Mouse (Mus musculus) stomach, postnatal 0 days (tissue): ENCODE results near the gene Kif23.

Experiments used
- CTCF ChIP-seq: IDR thresholded peaks from 2 replicates; pipeline ENCODE4 v1.5.1; 2016; ENCODE audit warnings: antibody characterized with exemption, low read depth, mild to moderate bottlenecking, moderate library complexity
- EP300 ChIP-seq: optimal IDR thresholded peaks from 2 replicates; pipeline ENCODE3; 2016; ENCODE audit warnings: antibody characterized with exemption

GRCm38 (mm10) chr9:61911300-61912128 lies 35.1 kb downstream of the Kif23 start:
- no peak for TF ChIP-seq CTCF
- no peak for TF ChIP-seq EP300
